Mouse (Mus musculus) T-helper 17 cell (primary cell): ENCODE measurements around the gene Gfral.

ENCODE experiments used
- in situ Hi-C, 2 experiments: fragments of 300-600 bp; cut with MboI, MseI; formaldehyde crosslinking; loops; 1 replicate in 1 of 2; 2 replicates in 1 of 2; pipeline ENCODE4 v1.15.1; 2025; ENCODE audit warnings: high pct_unique_total_duplicates in 2 of 2

The Gfral gene

DNA sequence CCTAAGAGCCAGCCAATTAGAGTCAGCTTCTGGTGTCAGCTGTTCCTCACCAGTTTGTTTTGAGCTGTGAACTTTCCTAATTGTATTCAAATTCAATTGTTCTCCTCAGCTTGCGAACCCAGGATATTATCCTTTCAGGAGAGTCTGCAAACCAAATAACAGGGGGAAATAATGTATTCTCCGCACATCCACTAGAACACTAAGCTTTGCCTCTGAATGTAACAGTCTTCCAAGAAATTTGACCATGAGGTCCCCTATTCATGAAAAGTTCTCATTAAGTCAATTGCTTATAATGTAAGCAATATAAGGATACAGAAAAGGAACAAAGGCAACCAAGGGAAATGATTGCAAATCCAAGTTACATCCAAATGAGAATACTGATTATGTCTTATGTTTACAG lies at the start of gene Gfral:
Gfral (minus strand) TSS at position 101 of the 400 bp plus-strand sequence.
- in situ Hi-C loops, result no loop called here

DNA sequence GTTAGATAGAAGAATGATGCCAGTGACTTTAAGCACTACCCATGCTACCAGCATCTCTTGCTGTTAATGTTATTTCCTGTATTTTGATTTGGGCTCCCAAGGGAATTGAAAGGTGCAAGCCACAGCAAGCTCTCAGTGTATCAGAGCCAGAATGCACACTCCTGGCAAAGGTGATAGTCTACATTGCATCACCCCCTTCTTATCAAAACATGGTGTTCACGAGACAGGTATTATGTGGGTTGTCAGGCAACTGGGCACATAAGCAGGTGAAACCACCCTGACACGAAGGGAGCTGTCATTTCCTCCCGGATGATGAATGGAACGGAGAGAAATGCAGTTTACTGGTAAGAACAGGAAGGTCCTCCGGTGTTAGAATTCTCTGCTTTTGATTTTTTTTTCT lies 44.3 kb upstream of the Gfral start:
- in situ Hi-C loops, result no loop called here

DNA sequence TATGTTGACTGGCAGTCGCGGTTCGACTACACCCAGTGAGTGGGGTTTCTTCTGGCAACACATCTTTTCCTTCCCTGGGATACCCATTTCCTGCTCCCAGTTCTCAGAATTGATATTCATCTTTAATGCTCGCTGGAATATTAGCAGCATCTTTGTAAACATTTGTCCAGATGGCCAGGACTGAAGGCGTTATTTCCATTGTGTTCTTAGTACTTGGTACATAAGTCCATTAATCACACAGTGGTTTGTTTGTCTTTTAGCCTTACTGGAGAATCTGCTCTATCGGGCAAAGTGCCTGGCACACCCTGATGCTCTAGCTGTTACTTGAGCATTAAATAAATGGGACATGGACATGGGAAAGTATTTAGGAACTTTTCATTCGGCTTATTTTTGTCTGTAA lies 39.1 kb upstream of the Gfral start:
- in situ Hi-C loops, result no loop called here

DNA sequence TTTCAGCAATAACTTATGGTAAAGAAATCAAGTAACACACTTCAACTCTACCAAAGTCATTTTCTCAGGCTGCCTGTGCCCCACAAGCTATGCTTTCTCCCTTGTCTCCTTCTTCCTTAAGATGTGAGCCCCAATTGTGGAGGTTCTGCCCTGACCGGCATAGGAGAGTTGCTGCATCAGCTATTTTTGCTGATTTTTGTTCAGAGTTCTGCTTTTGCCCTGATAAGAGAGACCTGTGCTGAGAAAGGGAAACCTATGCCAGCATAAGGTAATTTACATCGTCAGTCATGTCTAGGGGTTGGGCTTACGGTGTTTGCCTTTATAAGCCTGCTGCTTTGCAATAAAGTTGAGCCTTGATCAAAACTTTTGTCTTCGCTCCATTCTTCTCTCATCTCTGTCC lies 38.7 kb upstream of the Gfral start:
- in situ Hi-C loops, result no loop called here

DNA sequence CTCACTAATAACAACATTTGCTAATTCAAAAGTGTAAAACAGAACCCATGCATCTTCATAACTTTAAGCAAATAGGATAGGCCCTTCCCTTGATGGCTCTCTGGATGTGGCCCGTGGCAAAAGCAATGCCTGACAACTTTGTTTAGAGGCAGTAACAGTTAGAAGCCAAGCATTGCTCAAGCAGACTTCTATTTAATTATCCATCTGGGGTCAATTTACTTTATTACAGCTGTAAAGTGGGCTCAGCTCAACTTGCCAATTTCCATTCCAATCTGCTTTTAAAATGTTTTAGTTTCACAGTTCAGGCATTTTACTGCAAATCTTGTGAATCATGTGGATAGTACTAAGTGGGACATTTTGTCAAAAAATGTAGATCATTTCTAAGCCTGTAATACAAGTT lies 28.9 kb upstream of the Gfral start:
- in situ Hi-C loops, result no loop called here

DNA sequence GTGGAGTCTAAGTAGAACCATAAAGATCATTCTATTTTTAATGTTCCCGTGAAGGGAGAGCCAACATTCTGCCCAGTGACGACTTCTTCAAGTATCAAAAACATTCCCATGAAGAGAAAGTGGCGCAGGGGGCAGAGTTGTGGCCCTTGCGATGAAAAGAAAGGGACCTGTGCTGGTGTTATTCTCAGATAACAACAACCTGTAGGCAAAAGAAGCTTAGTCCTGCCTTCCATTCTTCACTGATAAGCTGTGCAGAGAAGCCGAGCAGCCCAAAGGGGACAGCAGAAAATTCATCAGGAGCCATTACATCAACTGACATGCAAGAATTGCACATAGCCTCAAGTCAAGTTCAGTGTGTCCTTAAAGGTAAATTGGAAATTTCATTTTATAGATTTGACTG lies 24.5 kb upstream of the Gfral start:
- in situ Hi-C loops, result loop anchor here in 1 of 2 experiments (5.0 kb wide), 1 partner anchor 476 kb away; no protein-coding TSS in a partner anchor

DNA sequence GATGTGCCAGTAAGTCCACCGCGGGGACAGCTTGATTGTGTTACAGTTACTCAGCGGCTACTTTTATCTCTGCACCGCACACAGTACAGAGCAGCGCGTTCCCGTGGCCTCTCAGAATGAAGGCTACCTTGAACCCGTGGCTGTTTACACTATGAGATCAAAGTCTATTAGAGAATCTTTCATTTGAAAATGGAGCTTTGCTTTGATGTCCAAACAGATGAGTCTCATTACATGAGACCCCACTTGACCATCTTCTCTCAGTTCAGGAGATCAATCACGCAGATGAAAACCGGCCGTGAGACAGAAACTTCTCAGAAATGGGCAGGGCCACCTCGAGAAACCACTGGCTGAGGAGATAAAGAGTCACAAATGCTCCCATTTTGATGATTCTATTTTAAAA lies 23.8 kb upstream of the Gfral start:
- in situ Hi-C loops, result loop anchor here in 1 of 2 experiments (5.0 kb wide), 1 partner anchor 475 kb away; no protein-coding TSS in a partner anchor

DNA sequence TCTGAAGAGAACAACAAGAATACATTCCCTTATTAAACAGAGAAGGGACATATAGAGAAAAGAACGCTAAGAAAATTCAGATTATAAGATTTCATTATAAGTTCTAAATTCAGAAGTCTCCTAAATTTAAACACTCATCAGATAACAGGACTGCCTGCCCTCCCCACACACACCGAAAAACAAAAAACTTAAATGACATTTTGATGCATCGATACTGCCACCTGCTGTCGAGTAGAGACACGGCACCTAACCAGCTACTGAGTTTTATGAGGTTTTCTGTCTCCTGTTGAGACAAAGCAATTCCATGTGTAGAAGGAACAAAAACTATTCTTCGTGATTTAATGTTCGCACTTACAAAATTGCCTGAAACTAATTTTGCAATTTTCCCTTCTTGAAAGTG lies 23.2 kb upstream of the Gfral start:
- in situ Hi-C loops, result loop anchor here in 1 of 2 experiments (5.0 kb wide), 1 partner anchor 474 kb away; no protein-coding TSS in a partner anchor

DNA sequence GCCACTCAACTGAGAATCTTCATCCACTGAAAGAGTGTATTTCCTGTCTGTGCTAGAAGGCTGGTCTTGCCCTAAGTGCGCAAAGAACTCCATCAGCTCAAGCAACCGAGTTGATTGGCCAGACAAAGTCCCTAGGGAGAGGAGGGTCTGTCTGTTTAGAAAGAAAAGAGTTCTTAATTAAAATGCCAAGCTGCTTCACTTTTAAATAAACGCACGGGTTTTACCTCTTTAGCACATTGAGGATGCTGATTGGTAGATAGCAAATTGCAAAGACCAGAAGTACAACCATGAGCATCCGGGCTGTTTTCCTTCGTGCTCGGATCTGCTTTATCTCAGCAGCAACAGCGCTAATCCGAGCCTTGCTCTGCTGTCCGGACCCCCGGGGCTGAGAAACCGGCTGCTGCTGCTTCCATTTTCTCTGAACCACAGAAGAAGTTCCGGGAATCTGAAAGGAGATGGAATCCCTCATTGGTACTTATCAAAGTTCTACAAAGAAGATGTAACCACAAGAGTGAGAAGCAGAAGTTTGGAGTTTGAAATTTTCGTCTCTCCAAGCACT lies 22.6 kb upstream of the Gfral start:
- in situ Hi-C loops, result loop anchor here in 1 of 2 experiments (5.0 kb wide), 1 partner anchor 474 kb away; no protein-coding TSS in a partner anchor

DNA sequence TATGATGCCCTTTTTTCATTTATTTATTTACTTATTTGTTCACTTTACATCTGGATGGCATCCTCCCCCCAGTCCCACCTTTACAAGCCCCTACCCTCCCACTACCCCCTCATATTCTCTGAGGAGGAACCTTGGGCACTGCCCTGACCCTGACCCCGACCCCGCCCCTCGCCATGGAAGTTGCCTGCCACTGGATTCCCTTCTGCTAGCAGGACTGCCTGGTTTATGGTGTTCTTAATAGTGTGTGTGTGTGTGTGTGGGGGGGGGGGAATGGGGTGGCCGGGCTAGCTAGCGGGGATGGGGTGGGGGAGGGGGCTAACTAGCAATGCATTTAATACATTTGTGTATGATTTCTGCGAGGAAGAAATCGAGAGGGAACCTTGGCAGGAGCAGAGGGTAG lies 21.4 kb upstream of the Gfral start:
- in situ Hi-C loops, result loop anchor here (5.0 kb wide), 1 partner anchor 473 kb away; no protein-coding TSS in a partner anchor

DNA sequence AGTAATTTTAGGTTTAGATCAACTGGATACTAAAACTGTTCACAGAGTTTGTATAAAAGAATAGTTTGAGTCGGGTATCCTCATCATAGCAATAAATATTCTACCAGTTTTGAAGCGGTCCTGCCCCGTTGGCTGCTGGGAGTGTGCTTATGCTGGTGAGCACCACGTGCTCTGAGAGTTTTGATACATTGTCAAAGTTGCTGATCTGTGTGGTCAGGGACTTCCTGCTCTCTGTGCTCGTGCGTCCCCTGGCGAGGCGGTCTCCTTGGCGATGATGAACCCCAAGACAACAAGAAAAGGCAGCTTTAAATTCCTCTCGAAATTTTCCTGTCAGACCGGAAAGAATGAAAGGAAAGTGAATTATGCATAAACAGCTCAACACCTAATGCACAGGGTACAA lies 16.9 kb upstream of the Gfral start:
- in situ Hi-C loops, result loop anchor here in 1 of 2 experiments (5.0 kb wide), 1 partner anchor 468 kb away; no protein-coding TSS in a partner anchor

DNA sequence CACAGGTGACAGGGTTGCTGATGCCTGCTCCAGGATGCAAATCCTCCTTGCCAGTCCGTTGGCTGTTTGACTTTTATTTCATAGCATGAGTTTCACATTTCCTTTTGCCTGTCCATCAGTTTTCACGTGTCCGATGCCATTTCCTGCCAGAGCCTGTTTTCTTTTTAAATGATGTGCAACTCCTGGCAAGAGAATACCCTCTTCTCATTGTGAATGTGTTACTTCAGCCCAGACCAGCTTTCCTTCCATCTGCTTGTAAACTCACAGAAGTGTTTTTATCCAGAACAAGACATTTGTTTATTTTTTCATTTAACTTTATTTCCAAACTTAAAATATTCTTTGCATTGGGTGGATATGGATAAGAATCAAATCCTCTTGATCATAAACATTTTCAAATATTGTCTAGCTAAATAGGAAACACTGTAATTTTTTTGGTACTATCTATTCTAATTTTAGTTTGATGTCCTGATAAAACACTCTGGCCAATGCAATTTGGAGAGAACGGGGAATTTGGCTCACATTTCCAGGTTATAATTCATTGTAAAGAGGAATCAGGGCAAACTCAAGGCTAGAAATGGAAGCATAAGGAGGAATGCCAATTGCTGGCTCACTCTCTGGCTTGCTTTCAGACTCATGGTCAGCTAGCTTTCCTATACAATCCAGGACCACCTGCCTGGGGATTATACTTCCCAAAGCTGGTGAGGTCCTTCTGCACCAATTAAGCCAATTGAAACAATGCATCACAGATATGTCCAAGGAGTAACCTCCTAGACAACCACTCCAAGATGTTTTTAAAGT lies 3.9 kb upstream of the Gfral start:
- in situ Hi-C loops, result no loop called here

DNA sequence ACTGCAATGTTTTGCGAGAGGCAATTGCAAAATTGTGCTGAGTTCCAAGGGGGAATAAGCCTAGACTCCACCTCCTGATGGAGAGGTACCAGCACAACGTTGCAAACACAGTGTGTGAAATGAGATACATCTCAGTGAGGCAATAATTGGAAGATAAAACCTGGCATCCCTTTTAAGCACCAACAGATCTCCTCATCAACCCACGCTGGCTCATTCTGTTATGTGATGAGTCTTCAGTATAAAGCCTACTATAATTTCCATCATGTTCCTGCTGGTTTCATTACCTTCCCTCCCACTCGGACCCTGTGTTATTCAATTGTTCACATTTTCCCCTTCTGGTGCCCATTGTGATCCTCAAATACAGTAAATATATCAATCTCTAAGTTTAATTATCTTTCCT lies 1.2 kb upstream of the Gfral start:
- in situ Hi-C loops, result no loop called here

DNA sequence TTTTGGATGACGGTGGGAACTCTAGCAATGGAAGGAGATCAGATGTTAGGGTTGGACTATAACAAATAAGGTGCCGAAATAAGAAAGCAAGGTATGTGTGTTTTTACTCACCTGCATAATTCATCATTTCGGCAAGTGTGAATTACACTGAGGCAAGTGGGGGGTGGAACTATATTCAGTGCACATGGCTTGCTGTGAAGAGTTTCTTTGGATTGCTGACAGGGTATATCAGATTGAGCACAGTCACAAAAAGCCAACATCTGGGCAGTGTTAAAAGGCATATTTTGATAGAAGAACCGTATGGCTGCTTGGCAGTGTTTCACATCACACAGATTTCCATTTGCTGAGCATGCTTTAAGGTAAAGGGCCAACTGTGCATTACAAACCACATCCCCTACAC lies 16.5 kb downstream of the Gfral start:
- in situ Hi-C loops, result no loop called here

DNA sequence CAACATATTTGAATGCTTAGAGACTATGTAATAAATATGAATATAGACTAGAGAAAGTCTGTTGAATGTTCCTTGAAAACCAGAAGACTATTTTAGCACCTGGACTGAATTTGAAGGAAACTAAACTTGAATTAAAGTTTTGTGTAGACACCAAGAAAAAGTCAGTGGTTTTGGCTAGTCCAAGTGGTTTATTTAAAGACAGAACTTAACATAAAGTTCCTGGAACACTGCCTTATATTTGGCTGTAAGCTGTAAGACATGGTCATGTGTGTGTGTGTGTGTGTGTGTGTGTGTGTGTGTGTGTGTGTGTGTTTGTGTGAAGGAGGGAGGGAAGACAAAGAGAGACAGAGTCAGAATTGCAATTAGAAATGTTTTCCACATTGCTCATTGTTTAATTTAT lies 34.2 kb downstream of the Gfral start:
- in situ Hi-C loops, result no loop called here

DNA sequence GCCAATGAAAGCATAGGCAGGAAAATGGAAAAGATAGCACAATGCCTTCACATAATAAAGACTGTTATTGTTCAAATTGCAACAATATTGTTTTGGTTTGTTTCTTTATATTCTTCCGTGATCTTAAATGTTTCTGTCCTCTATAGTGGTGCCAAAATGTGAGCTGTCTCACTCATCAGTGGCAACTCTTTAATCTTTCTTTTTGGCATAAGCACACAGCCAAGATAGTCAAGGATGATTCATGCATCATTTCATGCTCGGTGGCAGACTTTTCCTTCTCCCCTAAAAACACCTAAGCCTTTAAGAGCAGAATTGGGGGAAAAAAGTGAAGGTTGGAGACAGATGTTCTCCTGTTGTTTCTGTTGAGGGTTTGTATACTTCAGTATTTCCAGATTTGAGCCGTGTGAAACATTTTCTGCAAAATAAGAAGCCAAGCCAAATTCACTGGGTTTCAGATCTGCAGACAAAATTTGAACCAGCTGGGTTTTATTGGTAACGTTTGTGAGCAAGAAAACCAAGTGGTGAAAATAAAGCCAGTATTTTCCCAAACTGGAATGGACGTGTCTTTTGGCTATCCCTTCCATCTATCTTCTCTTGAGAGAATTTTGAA lies 40.7 kb downstream of the Gfral start:
- in situ Hi-C loops, result no loop called here

DNA sequence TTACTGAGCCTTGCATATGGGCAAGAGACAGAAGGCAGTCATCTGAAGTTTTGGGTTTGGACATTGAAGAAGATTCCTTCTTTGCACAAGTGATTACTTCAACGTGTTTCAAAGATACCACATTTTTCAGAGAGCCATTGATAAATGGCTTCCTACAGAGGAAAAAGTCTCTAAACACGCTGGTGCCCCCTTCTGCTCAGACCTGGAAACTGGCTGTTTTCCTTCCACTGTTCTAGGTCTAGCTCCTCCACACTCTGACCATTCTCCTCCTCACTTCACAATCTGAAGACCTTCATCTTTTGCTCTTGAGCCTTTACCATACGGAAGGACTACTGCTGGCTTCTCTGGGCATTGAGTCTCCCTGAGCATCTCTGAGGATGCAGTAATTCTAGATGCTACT lies 45.1 kb downstream of the Gfral start:
- in situ Hi-C loops, result no loop called here

DNA sequence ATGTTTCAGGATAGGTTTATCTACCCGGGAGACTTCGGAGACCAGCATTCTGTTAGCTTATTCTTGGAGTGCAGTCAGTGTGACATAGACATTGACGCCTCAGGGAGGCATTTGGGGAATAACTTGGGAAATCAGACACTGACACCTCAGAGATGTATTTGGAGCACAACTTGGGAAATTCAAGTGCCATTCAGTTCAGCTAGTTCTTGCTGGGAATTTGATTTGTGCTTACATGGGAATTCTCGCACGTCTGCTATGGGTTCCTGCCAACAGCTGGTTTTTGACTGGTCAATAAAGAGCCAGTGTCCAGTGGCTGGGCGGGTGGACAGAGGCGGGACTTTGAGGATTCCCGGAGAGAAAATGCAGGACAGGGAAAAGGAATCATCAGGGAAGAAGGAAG lies 51.0 kb downstream of the Gfral start:
- in situ Hi-C loops, result no loop called here

DNA sequence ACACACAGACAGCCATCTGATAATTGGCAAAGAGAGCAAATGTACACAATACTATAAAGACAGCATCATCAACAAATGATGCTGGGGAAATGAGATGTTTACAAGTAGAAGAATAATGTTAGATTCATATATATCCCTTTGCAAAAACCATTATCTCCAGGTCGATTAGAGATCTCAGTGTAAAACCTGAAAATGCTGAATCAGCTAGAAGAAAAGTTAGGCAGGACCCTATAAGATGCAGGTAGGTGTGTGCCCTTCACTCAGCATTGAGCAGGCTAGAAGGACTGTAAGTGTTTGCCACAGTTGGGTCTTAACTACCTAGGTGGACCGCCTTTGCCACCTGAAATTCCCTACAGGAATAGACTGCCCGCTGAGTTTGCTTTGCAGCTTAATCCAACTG lies 67.9 kb downstream of the Gfral start:
- in situ Hi-C loops, result no loop called here

DNA sequence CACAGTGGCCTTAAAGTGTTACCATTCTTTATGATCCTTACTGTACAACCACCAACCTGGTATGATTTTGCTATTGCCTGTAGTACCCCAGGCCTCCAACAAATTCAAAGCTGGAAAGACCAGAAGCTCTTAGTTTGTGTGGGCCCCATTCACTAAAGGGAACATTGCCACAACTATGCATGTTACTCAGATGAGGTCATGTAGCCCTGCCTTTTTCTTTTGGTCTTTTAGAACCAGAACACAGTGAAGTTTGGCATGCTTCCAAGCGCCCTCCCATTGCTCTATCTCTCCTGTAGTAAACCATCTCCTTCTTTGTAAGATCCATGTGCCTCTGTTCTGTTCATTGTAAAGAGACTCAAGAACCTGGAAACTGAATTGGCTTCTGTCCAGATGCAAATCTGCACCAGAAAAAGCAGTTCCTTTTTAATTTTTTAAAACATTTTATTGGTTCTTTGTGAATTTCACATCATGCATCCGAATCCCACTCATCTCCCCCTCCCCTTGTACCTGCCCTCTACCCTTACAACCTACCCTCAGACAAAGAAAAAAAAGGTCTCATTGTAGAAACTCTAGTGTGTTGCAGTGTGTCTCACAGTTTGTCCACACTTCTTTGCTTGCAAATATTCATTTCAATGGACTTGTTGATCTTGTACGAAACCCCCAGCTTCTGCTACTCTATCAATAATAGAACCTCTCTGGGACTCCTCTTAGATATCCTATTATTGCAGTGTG lies 74.9 kb downstream of the Gfral start:
- in situ Hi-C loops, result no loop called here

DNA sequence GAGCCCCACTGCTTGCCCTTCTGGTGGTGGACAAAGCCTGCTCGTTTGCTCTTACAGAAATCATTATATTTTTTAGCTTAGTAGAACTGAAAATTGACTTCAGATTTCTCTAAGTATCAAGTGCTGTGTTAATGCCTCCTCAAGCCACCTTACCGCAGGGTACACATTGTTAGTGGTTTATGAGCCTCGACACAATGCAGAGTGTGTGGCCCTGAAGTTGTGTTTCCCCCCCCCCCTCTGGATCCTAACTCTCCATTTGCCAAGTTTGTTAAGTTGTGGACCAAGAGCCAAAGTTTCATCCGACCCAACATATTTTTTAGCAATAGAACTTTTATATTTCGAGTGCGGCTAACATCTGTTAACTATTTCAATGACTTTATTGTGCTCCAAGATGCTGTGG lies 79.4 kb downstream of the Gfral start:
- in situ Hi-C loops, result no loop called here

DNA sequence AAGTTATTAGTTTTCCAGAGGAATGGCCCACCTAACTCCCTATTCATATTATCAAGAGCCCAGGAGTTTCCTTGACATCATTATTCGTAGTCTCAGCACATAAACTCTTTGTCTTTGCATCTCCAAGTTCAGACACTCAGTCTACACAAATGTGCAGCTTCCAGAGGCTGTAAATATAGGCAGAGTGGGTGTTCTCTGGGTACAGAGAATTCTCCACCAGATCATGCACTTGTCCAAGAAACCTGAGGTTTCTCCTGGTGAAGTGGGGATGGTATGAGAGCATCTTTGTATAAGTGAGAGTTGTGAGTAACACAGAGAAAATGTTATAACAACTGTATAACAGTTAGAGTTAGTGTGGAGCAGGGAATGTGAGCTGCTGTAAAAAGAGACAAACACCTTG lies 84.1 kb downstream of the Gfral start:
- in situ Hi-C loops, result loop anchor here (10.0 kb wide), 2 partner anchors 365 to 655 kb away; no protein-coding TSS in a partner anchor
